Mouse (Mus musculus) bone marrow, adult 2 months (tissue): Measurements from ENCODE around the gene Gnat1.

Experiments used
- CTCF ChIP-seq: fragments of 200-500 bp; IDR thresholded peaks from 2 replicates; pipeline ENCODE4 v1.5.1; 2011; ENCODE audit warnings: low read length, control low read depth; ENCODE audit not compliant: control insufficient read depth, insufficient read depth
- POLR2A ChIP-seq: fragments of 200-500 bp; IDR thresholded peaks from 2 replicates; pipeline ENCODE4 v1.6.1; 2011; ENCODE audit warnings: low read depth, mild to moderate bottlenecking, control low read depth, low read length, borderline replicate concordance; ENCODE audit not compliant: control insufficient read depth

GRCm38 (mm10) chr9:107702606-107703185, 23.2 kb upstream of the Gnat1 start:
- TF ChIP-seq POLR2A (no peak), CTCF (no peak)
